Mouse (Mus musculus) layer of hippocampus, postnatal 25 days (tissue): Measurements from ENCODE around the gene Tm9sf4. TPM values are rescaled to one million over a fixed set of nuclear protein-coding genes. Genes with fewer than 3 reads are reported as not detected.

Experiments
- DNase-seq, 2 experiments: peaks; one replicate each; pipeline ENCODE4 v3.0.0; 2022; ENCODE audit warnings: mixed read lengths in 2 of 2, low spot score in 1 of 2; ENCODE audit errors: extremely low spot score in 1 of 2
- total RNA-seq, 2 experiments: library from RNA; stranded (reverse); gene quantifications; 2 replicates each; pipeline ENCODE4 v1.2.3; 2021

Tm9sf4 gene
- total RNA-seq, 2 experiments from 2014 or later, result 88.6 to 97.6 TPM

DNA sequence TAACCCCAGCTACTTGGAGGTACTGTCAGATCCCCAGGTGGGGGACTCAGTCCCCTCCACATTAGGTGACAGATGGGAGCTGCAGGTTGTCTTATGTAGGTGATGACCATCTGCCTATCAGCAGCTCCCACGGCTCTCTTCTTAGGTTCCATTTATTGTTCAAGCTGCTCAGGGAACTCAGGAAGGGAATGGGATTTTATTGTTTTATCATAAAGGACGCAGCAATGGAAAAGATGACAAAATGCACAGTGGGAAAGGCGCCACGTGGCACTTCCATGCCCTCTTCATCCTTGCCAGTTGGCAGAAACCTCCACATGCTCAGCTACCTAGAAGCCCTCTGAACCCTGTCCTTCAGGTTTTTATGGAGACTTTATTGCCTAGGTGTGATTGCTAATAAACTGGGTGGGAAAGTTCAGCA lies 8.1 kb upstream of the Tm9sf4 start:
- no peak for DNase-seq

DNA sequence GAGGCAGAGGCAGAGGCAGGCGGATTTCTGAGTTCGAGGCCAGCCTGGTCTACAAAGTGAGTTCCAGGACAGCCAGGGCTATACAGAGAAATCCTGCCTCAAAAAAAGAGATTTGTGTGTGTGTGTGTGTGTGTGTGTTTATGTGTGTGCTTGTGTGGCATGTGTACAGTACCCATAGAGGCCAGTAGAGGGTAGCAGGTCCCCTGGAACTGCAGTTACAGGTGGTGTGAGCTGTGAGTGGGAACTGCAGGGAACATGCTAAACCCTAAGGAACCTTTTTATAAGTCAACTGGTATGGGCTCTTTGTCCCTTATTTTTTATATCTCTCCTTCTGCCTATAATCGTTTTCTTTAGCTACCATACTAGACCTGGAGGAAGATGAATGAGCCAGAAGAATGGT lies 3.8 kb upstream of the Tm9sf4 start:
- no peak for DNase-seq

DNA sequence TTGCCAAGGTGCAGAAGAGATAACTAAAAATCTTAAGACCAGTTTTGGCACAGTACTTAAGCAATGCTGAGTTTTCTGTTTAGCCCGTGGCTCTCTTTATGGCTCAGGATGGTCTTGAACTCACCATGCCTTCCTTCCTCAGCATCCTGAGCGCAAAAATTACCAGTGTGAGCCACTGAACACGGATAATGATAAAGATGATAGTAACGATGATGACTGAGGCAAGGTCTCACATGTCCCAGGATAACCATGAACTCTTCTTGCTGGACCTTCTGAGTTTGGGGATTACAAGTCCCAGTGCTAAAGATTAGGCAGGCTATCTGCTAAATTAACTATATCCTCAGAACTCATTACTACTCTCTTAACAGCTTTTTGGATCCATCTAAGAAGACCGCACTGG lies 970 bp upstream of the Tm9sf4 start:
- no peak for DNase-seq

DNA sequence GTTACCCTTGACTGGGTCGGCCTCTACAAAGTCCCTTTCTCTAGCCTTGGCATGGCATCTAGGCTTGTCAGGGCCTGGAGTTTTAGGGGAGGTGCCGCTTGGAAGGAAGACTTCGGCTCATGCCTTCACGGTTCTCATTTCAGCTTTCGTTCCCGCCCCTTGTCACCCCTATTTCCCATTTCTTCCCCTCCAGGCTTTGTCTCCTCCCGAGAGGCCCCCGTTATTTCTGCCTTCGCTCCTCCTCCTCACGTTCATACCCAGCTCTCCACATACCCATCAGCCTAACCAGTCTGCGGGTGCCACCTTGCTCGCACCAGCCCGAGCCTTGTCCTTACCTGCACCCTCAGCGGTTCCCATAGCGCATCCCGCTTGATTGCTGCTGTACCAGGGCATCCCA lies 579 bp downstream of the Tm9sf4 start:
- DNase-seq, result no peak

DNA sequence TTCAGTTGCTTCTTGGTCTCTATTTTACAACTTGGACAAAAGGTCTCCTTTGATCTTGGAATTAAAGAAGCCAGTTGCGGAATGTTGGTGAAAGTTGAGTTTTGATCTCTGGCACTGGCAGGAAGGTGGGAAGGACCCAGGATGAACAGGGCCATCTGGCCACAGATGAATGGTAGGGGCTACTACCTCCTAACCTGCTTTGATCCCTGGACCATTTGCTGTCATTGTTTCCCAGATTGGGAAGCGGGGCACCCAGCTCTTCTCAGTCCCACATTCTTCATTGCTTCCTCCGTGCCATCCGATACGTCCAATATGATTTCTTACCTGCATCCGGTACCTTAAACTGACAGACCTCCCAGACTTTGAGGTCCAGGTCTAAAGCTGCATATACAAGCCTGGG lies 6.0 kb downstream of the Tm9sf4 start:
- no peak for DNase-seq

DNA sequence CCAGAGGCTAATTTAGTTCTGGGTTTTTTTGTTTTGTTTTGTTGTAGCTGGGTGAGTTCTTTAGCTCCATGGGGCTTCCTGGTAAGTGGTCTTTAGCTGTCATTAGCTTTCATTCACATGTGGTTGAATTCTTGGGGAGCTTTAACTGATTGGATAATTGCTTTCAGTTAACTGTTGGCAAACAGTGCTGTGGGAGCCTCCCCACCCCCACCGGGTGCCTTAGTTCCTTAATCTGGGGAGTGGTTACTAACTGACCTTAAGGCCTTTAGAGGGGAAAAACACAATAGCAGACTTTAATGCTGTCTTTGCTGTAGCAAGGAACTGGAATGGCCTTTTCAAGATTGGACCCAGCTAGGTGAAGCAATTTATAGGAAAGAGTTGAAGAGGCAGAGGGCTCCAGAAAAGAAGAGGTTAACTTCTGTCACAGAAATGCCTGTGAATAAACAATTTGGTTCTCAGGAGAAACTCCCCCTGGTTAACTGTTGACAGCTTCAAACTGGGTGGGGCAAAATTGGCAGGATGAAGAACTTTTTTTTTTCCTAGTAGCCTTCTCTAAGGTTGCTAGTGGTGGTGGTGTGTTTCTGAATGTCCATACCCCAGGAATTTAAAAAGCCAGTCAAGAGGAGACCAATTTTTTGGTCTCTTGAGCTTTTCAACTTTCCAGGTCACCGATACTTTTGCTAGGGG lies 7.2 kb downstream of the Tm9sf4 start:
- no peak for DNase-seq

DNA sequence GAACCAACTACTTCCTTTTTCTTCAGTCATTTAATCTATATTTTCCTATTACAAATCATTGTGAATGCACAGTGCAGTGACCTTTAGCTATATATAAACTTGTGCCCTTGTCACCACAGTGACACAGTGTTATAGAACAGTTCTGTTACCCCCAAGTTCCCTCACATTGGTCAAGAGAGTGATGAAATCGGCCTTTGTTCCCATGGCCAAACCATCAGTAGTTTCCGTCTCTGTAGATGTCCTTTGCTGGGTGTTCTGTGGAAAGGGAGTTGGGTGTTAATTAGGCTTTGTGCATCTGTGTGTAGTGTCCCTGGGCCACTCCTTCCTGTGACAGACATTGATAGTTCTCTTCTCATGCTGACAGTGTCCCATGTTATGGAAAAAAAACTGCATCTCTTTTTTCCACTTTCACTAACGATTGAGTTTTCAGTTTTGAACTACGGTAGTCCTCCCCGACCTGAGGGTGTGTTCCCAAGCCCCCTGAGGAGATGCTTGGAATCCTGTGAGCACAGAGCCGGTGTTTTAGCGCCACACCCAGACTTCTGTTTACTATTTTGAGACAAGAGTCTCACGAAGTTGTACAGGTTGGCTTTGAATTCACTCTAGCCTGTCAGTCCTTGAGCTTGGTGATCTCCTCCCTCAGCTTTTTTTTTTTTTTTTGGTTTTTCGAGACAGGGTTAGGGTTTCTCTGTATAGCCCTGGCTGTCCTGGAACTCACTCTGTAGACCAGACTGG lies 9.6 kb downstream of the Tm9sf4 start:
- no peak for DNase-seq

DNA sequence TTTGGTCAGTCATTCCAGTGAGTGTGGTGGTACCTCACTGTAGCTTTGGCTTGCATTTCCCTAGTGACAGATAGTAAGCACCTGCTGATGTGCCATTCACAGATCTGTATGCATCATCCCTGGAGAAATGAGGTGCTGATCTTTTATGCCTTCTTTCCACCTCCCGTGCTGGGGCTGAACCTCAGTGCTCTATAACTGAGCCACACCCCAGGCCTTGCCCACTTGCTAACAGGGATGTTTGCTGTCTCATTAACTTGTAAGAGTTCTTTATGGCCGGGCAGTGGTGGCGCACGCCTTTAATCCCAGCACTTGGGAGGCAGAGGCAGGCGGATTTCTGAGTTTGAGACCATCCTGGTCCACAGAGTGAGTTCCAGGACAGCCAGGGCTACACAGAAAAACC lies 10.9 kb downstream of the Tm9sf4 start:
- DNase-seq, result no peak

DNA sequence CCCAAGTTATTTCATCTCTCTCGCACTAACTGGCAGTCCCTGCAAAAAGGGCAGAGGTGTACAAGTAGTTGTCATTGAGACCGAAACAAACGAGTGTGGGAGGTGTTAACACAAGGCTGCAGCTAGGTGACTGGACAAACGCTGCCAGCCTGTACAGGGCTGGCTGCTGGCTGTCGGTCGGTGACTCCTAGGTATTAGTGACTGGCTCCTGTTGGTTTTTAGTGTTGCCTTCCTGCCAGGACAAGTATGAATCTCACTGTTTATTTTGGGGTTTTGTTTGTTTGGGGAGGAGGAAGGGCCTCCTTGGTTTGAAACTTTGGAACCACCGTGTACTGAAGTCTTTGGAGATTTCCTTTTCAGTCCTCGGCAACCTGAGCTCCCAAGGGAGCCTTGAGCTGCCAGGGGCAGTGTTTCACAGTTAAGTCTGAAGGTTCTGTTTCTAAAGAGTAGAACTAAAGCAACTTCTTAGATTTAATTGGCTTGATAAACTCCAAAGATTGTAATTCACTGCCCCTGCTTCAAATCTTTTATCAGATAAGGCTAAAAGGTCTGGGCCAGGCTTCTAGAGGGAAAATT lies 15.0 kb downstream of the Tm9sf4 start:
- no peak for DNase-seq

DNA sequence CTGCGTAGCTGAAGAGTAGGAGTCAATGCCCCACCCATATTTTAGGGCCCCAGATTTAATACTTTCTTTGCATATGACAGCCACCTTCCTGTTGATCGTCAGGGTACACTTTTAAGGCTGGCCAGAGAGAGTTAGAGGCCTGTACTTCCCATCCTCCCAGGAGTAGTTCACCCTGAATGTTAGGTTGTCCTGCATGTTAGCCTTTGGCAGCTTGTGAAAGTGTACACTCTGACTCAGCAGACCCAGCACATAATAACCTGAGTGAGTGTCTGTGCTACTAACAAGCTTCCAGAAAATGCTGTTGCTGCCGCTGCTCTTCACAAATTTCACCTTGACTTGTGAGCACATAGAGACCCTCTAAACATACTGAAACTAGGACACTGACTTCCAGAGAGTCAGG lies 16.1 kb downstream of the Tm9sf4 start:
- no peak for DNase-seq

DNA sequence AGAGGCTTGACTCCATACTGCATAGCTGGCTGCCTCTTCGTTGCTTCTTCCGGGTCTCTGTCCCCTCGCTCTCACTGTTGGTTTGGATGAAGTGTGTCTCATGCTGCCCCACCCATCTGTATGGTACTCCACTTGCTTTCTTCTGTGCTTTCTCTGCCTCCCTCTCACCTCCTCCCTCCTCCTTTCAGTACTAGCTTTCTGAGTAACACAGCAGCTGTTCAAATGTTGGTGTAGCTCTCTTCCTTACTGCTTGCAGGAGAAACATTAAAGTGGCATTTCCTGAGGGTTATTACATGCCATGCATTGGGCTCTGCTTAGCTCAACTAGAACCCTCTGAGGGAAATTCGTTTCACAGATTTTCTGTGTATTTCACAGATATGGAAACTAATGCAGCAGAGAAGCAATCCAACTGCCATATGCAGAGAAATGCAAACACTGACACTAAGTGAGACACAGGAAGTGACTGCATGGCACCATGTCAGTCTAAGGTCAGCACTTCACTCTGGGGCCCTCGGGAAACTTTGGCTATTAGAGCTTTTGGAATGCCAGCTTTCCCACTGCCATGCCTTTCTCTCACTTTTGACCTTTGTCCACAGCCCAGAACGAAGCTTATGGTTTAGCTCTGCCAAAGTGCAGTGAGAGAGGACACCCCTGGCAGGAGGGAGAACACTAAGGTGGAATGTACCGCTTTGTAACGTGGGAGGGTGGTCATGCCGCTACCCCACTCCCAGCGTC lies 18.2 kb downstream of the Tm9sf4 start:
- no peak for DNase-seq

DNA sequence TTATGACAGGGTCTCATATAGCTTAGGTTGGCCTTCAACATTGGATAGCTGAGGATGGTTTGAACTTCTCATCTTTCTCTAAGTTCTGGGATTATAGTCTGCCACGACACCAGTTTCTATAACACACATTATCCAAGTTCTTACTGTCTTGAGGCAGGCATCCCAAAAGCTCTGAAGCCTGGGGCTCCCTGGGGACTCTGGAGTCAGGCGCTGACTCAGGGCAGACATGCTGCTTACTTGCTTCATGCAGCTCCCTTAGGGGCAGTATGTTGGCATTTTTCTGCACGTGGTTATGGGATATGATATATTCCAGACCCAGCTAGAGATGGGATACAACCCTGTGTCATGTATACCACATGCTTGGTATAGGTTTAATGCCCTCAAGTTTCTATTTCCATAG lies 18.9 kb downstream of the Tm9sf4 start:
- no peak for DNase-seq

DNA sequence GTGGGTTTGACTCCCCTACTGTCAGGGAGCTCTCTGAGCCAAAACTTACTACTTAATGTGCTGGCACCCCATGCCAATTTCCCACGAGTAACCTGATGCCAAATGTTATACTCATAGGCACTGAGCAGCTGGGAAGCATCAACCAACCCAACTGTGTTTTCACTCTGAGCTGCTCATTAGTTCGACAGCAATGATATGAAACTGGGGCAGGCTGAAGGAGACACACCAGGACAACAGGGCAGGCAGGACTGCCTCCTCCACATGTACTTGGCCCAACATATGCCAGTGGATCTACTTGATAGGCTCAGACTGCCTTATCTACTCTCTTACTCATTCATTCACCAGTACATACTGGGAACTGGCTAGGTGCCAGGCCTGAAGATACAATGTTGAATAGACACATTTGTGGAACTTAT lies 25.1 kb downstream of the Tm9sf4 start:
- DNase-seq, result peak; percentile 40 to 65

DNA sequence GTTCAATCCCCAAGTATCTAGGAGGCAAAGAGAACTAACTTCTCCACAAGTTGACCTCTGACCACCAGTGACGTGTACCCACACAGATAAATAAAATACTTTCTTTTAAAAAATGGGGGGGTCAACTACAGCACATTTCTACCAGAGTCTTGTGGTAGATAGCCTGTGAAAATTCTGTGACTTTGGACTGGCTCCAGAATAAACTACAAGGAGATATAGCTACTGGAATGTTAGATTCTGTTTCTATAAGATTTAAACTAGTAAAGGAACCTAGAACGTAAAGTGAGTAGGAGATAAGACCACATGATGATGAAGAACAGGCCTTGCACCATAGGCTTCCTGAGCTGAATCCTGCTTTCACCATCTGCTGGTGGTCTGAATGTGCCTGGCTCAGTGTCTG lies 26.7 kb downstream of the Tm9sf4 start:
- DNase-seq, result no peak

DNA sequence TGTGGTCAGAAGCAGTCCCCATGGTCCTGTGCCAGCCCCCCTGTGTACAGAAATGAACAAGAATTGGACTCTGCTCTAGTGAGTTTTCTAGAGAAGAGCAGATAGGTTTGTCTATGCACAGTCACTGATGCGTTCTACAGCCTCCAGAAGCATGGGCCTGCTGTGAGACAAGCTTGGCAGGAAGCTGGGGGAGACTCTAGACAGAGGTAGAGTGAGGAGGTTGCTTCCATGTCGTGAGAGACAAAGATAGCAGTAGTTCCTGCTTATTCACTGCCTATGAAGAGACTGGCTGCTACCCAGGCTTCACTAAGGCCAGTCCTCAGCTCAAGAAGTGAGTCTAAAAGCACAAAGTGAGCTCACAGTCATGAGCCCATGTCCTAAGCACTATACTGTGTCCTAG lies 30.1 kb downstream of the Tm9sf4 start:
- no peak for DNase-seq

DNA sequence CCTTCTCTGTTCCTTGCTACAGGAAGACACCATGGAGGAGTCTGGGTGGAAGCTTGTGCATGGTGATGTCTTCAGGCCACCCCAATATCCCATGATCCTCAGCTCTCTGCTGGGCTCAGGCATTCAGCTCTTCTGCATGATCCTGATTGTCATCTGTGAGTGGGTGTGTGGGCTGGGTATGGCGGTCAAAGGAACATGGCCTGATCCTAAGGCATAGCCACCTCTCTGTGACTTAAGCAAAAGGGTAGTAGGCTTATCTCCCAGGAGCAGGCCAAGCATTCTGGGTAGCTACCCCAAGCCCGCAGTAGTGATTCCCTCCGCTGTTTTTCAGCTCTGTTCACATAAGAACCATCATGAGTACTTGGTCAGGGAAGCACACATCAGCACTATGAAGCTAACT lies 33.2 kb downstream of the Tm9sf4 start:
- DNase-seq, result no peak

DNA sequence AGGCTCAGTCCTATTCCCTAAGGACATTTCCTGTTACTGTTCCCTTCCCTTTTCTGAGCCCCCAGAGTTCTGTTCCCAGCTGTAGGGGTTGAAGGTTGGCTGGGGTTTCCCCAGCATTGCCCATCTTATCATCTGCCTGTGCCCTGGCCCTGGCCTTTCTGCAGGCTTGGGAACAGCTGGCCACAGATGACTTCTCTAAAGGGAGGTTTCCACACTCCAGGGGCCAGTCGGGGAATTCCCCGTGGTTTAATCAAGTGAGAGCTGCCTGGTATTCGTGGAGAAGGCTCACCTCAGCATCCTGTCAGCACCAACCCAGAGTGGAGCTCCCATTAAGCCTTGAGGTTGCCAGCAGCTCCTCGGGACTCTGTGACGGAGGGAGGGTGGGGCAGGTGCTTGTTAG lies 37.4 kb downstream of the Tm9sf4 start:
- DNase-seq, result no peak

DNA sequence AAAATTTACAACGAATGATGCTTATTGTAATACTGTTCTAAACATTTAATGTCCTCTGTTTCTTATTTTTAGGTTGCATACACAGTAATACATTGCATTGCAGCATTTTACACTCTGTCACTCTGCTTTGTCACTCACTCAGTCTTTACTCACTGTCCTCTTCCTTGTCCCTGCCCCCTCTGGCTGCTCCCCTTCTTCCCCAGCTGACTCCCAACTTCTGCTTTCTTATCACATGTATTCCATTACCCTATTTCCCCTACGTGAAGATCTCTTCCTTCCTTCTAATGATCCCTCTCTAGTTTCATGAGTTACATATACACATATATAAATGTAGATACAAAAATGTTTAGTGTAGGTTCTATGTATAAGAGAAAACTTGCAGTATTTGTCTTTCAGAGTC lies 38.0 kb downstream of the Tm9sf4 start:
- DNase-seq, result no peak

DNA sequence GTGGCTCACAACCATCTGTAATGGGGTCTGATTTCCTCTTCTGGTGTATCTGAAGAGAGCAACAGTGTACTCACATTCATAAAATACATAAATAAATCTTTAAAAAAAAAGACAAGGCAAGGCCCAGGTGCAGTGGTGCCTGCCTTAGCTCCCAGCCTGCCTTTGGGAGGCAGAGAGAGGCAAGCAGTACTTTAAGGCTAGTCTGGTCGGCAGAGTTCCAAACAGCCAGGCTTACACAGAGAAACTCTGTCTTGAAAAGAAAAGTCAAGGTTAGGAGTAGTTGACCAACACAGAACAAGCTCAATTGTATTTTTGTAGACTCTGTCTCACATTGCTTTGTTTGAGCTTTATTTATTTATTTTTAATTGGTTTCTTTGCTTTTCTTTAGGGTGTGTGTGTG lies 41.7 kb downstream of the Tm9sf4 start:
- DNase-seq, result no peak

DNA sequence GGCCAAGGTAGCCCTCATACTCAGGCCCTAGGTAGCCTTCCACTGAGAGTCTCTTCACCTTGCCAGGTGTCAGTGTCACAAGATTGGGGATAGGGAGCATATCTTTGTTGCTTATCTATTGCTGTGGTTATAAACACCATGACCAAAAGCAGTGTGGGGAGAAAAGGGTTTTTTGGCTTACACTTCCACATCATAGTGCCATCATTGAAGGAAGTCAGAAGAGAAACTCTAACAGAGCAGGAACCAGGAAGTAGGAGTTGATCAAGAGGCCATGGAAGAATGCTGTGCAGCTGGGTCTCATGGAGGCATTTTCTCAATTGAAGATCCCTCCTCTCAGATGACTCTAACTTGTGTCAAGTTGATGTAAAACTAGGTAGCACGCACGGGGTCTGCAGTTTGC lies 47.0 kb downstream of the Tm9sf4 start:
- DNase-seq, result no peak

DNA sequence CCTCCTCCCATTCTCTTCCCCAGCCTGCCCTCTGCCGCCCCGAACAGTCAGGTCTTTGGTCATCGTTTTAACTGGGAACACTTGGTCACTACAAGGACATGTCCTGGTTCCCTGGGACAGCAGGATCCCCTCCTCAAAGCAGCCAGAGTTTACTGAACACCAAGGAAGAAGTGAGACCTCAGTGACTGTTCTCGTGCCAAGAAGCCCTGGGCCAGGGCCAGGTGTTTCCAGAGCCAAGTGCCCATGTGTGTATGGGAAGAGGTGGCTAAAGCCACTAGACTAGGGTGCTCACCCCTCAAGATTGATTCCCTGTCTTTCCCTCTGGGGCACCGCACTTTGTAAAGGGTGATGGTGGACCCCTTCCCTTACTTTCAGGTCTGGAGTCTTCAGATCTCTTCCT lies 48.2 kb downstream of the Tm9sf4 start:
- no peak for DNase-seq
